Mouse (Mus musculus) MEL (cell line): ENCODE data around the gene Olfr20.
"Not testable (repeated sequence)": the region's sequence is repeated elsewhere in the genome, so short reads cannot be mapped to it uniquely, and the experiment has no call there.

ENCODE experiments used
- CTCF ChIP-seq, 3 experiments: IDR thresholded peaks in 2 of 3; conservative IDR thresholded peaks in 1 of 3; 2 replicates each; pipeline ENCODE4 v1.5.1; 2011 to 2012; ENCODE audit warnings: low read length in 3 of 3, low read depth in 2 of 3, mild to moderate bottlenecking in 2 of 3, improper control_type of control experiment in 1 of 3, inconsistent platforms in 1 of 3, mixed read lengths in 1 of 3, moderate library complexity in 1 of 3; ENCODE audit not compliant: control insufficient read depth in 1 of 3, insufficient read depth in 1 of 3, poor library complexity in 1 of 3, severe bottlenecking in 1 of 3
- ELF1 ChIP-seq: IDR thresholded peaks from 2 replicates; pipeline ENCODE4 v1.6.1; 2014; ENCODE audit warnings: low read depth, mild to moderate bottlenecking, inconsistent platforms, low read length, improper control_type of control experiment, moderate library complexity
- GATA1 ChIP-seq: IDR thresholded peaks from 2 replicates; pipeline ENCODE4 v1.6.1; 2011; ENCODE audit warnings: low read depth, low read length, improper control_type of control experiment
- HCFC1 ChIP-seq: IDR thresholded peaks from 2 replicates; pipeline ENCODE4 v1.6.1; 2012; ENCODE audit warnings: low read depth, mild to moderate bottlenecking, inconsistent platforms, low read length, improper control_type of control experiment, moderate library complexity
- POLR2A ChIP-seq, 2 experiments: IDR thresholded peaks; 2 replicates each; pipeline ENCODE4 v1.6.1; 2011 to 2012; ENCODE audit warnings: low read length in 2 of 2, mild to moderate bottlenecking in 2 of 2, control low read depth in 1 of 2, improper control_type of control experiment in 1 of 2, low read depth in 1 of 2, moderate library complexity in 1 of 2; ENCODE audit not compliant: control insufficient read depth in 1 of 2, insufficient read depth in 1 of 2, poor library complexity in 1 of 2
- SIN3A ChIP-seq: IDR thresholded peaks from 2 replicates; pipeline ENCODE4 v1.6.1; 2012; ENCODE audit warnings: low read length, improper control_type of control experiment, inconsistent platforms
- ZC3H11A ChIP-seq: IDR thresholded peaks from 2 replicates; pipeline ENCODE4 v1.6.1; 2012; ENCODE audit warnings: low read depth, mild to moderate bottlenecking, inconsistent platforms, low read length, improper control_type of control experiment

- TF ChIP-seq CTCF (IDR thresholded peaks at IDR 0.05 in 2 of 3, conservative IDR thresholded peaks at IDR 0.05 in 1 of 3; ENCODE audit: control insufficient read depth in 1 of 3, insufficient read depth in 1 of 3, low read depth in 2 of 3, low read length in 3 of 3, poor library complexity in 1 of 3, severe bottlenecking in 1 of 3); HCFC1; POLR2A (IDR thresholded peaks at IDR 0.05; ENCODE audit: control insufficient read depth in 1 of 2, insufficient read depth in 1 of 2, low read depth in 1 of 2, low read length in 2 of 2, poor library complexity in 1 of 2); ELF1; ZC3H11A; GATA1; SIN3A: not testable (repeated sequence)
Measured at GRCm38 (mm10) chr11:73318581-73318980, 32.0 kb upstream of the Olfr20 start.
